Mouse (Mus musculus): ENCODE results near the gene Slc20a1. TPM values are rescaled to one million over a fixed set of nuclear protein-coding genes. Genes with fewer than 3 reads are reported as not detected.

Slc20a1 gene
- polyA plus RNA-seq, 1 experiment from 2014 or later, result 47.0 TPM

DNA sequence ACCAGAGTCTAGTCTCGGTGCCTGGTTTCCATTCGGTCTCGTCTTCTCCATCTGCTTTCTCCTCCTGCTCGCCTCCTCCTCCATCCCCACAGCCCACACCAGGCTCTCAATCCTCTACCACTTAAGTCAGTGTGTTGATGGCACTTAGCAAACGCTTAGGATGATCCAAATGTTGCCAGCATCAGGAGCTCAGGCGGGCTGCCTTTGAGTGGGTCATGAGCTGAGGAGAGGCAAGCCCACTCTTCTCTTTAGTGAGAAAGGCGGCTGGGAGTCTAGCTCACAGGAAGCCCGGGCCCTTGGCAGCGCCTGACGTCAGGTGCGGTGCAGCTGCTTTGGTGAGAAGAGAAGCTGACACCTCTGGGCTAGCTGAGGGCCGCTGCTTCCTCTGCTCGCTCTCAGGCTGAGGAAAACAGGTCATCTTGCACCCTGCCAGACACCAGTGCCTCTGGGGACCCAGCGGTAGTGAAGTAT lies 15.0 kb upstream of the Slc20a1 start:
- 50% methylated on average over 14 of the region's 14 CpGs for WGBS
- Histone ChIP-seq H3K4me3 (ENCODE audit: low read depth, low read length) (no peak overlapping the region), H3K9me3 (ENCODE audit: control insufficient read depth, low read length) (no peaks in the 10 kb centered on the region), H3K4me1 (ENCODE audit: control insufficient read depth, insufficient read depth, low read length) (no peaks in the 10 kb centered on the region), H3K9ac (ENCODE audit: low read length) (no peak overlapping the region; the same call in 1 of the 2 replicates), H3K27me3 (ENCODE audit: control insufficient read depth, insufficient read depth, low read length) (no peaks in the 10 kb centered on the region), H3K27ac (replicated peaks; ENCODE audit: low read depth, low read length) (no peak overlapping the region), H3K4me2 (ENCODE audit: low read depth, severe bottlenecking) (no peak overlapping the region), H3K36me3 (ENCODE audit: control insufficient read depth, insufficient read depth, low read length) (no peaks in the 10 kb centered on the region)
- DNase-seq (ENCODE audit: low spot score), result peak; percentile 35
- no peak for ATAC-seq (ENCODE audit: insufficient number of reproducible peaks, low FRiP score, low TSS enrichment, low read depth)

DNA sequence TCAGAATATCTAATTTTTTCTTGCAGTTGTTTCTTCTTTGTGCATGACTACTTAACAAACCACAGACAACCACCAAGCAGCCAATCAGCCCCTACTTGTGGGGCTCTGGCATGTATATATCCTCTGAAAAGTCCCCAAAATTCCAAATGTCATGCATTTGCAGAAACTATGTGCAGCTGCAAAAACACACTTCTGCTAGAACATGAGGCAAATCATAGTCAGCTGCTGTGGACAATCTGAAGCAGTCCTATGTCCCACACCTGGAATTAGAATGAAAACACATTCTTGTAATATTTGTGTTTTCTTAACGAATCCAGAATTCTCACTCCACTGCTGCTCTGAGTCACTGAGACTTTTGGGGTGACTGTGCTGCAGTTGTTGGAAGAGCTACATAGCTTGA lies 13.7 kb upstream of the Slc20a1 start:
- H3K4me3 ChIP-seq (ENCODE audit: low read depth, low read length), result no peak overlapping the region
- no peaks in the 10 kb centered on the region for H3K27me3 ChIP-seq (ENCODE audit: control insufficient read depth, insufficient read depth, low read length)
- DNase-seq (ENCODE audit: low spot score), result no peak
- H3K27ac ChIP-seq (replicated peaks; ENCODE audit: low read depth, low read length), result no peak overlapping the region
- H3K4me2 ChIP-seq (ENCODE audit: low read depth, severe bottlenecking), result no peak overlapping the region
- no peaks in the 10 kb centered on the region for H3K4me1 ChIP-seq (ENCODE audit: control insufficient read depth, insufficient read depth, low read length)
- H3K9me3 ChIP-seq (ENCODE audit: control insufficient read depth, low read length), result no peaks in the 10 kb centered on the region; the same call in 1 of the 2 replicates
- H3K36me3 ChIP-seq (ENCODE audit: control insufficient read depth, insufficient read depth, low read length), result no peaks in the 10 kb centered on the region
- ATAC-seq (ENCODE audit: insufficient number of reproducible peaks, low FRiP score, low TSS enrichment, low read depth), result no peak
- no peak overlapping the region for H3K9ac ChIP-seq (ENCODE audit: low read length)
- 77% methylated on average over 1 of the region's 1 CpGs for WGBS

DNA sequence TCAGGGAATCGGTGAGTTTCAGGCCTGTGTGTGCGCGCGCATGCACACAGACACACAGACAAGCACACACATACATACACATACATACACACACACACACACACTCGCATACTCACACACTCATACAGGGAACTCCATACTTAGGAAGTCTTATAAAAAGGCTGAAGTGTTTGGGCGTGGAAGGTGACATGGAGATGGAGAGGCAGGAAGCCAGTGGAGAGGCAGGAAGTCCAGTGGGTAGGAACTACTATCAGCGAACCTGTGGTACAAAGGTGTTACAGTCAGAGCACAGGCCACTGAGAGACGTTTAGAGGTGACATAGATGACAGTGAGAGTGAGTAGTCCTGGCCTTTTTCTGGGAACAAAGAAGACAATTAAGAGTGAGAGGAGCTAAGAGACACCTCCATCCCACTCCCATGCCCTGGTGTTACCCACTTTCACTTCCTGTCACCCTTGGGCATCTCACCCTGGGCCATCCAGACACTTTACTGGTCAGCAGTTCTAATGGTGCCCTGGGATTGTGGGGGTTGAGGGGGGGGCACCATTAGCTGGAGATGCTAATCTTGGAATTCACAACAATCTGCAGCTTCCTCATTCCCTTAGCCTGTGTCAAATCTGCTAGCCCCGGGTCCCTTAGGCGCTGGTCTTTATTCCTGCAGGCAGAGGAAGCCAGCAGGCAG lies 12.8 kb upstream of the Slc20a1 start:
- no peak for ATAC-seq (ENCODE audit: insufficient number of reproducible peaks, low FRiP score, low TSS enrichment, low read depth)
- DNase-seq (ENCODE audit: low spot score), result no peak
- H3K27ac ChIP-seq (replicated peaks; ENCODE audit: low read depth, low read length), result no peak overlapping the region
- no peaks in the 10 kb centered on the region; the same call in 1 of the 2 replicates for H3K9me3 ChIP-seq (ENCODE audit: control insufficient read depth, low read length)
- no peak overlapping the region for H3K4me3 ChIP-seq (ENCODE audit: low read depth, low read length)
- 84% methylated on average over 10 of the region's 10 CpGs for WGBS
- H3K36me3 ChIP-seq (ENCODE audit: control insufficient read depth, insufficient read depth, low read length), result no peaks in the 10 kb centered on the region
- no peak overlapping the region for H3K9ac ChIP-seq (ENCODE audit: low read length)
- H3K4me1 ChIP-seq (ENCODE audit: control insufficient read depth, insufficient read depth, low read length), result no peaks in the 10 kb centered on the region
- H3K4me2 ChIP-seq (ENCODE audit: low read depth, severe bottlenecking), result no peak overlapping the region
- H3K27me3 ChIP-seq (ENCODE audit: control insufficient read depth, insufficient read depth, low read length), result no peaks in the 10 kb centered on the region

DNA sequence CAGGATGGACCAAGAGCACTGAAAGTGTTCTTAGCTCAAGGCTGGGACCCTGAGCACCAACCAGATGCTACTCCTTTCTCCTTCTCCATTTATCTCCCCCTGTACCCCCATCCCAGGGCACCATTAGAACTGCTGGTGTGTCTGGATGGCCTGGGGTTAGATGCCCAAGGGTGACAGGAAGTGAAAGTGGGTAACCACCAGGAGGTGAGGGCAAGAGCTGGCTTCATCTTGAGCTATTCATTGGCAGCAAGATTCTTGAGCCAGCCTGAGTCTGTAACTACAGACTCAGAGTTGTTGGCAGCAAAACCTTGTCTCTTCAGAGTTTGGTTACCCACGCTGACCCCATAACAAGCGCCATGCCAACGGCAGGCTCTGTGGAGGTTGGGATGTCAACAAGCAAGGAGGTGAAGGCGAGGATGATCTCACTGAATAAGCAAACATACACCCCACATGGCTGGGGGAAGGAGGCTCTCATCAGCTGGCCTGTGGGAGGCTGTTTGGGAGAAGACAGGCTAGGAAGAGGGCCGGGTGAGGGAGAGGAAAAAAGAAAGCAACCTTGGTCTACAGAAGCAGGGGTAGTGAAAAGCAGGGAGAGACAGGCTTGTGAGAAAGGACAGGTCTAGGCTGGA lies 12.2 kb upstream of the Slc20a1 start:
- DNase-seq (ENCODE audit: low spot score) (no peak), ATAC-seq (ENCODE audit: insufficient number of reproducible peaks, low FRiP score, low TSS enrichment, low read depth) (no peak)
- no peaks in the 10 kb centered on the region for H3K4me1 ChIP-seq (ENCODE audit: control insufficient read depth, insufficient read depth, low read length)
- H3K27ac ChIP-seq (replicated peaks; ENCODE audit: low read depth, low read length), result no peak overlapping the region
- H3K9me3 ChIP-seq (ENCODE audit: control insufficient read depth, low read length), result no peaks in the 10 kb centered on the region; the same call in 1 of the 2 replicates
- H3K4me3 ChIP-seq (ENCODE audit: low read depth, low read length), result no peak overlapping the region
- no peak overlapping the region for H3K4me2 ChIP-seq (ENCODE audit: low read depth, severe bottlenecking)
- no peak overlapping the region for H3K9ac ChIP-seq (ENCODE audit: low read length)
- no peaks in the 10 kb centered on the region for H3K27me3 ChIP-seq (ENCODE audit: control insufficient read depth, insufficient read depth, low read length)
- WGBS, result 81% methylated on average over 5 of the region's 5 CpGs
- H3K36me3 ChIP-seq (ENCODE audit: control insufficient read depth, insufficient read depth, low read length), result no peaks in the 10 kb centered on the region

- Histone ChIP-seq H3K36me3 (ENCODE audit: control insufficient read depth, insufficient read depth, low read length) (no peaks in the 10 kb centered on the region), H3K4me1 (ENCODE audit: control insufficient read depth, insufficient read depth, low read length) (peaks cover 3% of the 10 kb centered on the region; the same call in 1 of the 2 replicates), H3K4me2 (ENCODE audit: low read depth, severe bottlenecking) (no peak overlapping the region), H3K27ac (replicated peaks; ENCODE audit: low read depth, low read length) (no peak overlapping the region), H3K9me3 (ENCODE audit: control insufficient read depth, low read length) (no peaks in the 10 kb centered on the region; the same call in 1 of the 2 replicates), H3K9ac (ENCODE audit: low read length) (no peak overlapping the region), H3K27me3 (ENCODE audit: control insufficient read depth, insufficient read depth, low read length) (no peaks in the 10 kb centered on the region), H3K4me3 (ENCODE audit: low read depth, low read length) (no peak overlapping the region)
- 81% methylated on average over 7 of the region's 7 CpGs for WGBS
- ATAC-seq (ENCODE audit: insufficient number of reproducible peaks, low FRiP score, low TSS enrichment, low read depth) (no peak), DNase-seq (ENCODE audit: low spot score) (no peak)
Observed at GRCm38 (mm10) chr2:129192392-129193150, 6.0 kb upstream of the Slc20a1 start.

GRCm38 (mm10) chr2:129196317-129196716 lies 2.2 kb upstream of the Slc20a1 start:
- H3K9me3 ChIP-seq (ENCODE audit: control insufficient read depth, low read length), result no peaks in the 10 kb centered on the region
- H3K9ac ChIP-seq (ENCODE audit: low read length), result no peak overlapping the region
- H3K4me2 ChIP-seq (ENCODE audit: low read depth, severe bottlenecking), result no peak overlapping the region
- H3K4me3 ChIP-seq (ENCODE audit: low read depth, low read length), result no peak overlapping the region
- no peaks in the 10 kb centered on the region for H3K27me3 ChIP-seq (ENCODE audit: control insufficient read depth, insufficient read depth, low read length)
- ATAC-seq (ENCODE audit: insufficient number of reproducible peaks, low FRiP score, low TSS enrichment, low read depth) (no peak), DNase-seq (ENCODE audit: low spot score) (no peak)
- H3K27ac ChIP-seq (replicated peaks; ENCODE audit: low read depth, low read length), result no peak overlapping the region
- no peaks in the 10 kb centered on the region for H3K36me3 ChIP-seq (ENCODE audit: control insufficient read depth, insufficient read depth, low read length)
- H3K4me1 ChIP-seq (ENCODE audit: control insufficient read depth, insufficient read depth, low read length), result peaks cover 13% of the 10 kb centered on the region; the same call in 1 of the 2 replicates
- 92% methylated on average over 2 of the region's 2 CpGs for WGBS

DNA sequence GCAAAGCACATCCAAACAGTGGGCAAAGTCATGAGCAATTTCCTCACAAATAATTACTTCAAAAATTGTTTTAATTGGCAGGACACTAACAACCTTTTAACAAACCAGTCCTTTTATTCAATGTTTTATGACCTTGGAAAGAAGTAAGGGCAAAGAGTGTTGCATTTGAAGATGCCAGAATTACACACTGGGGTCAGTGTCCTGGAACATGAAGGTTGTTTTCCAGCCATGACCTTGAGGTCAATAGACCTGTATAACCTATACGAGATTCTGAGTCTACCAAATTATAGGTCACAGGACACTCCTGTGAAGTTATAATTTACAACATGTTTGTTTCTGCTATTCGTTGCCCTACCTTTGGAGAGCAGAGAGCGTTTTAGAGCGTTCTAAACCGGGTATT lies 1.4 kb upstream of the Slc20a1 start:
- Histone ChIP-seq H3K9ac (ENCODE audit: low read length) (no peak overlapping the region), H3K27ac (replicated peaks; ENCODE audit: low read depth, low read length) (no peak overlapping the region), H3K9me3 (ENCODE audit: control insufficient read depth, low read length) (no peaks in the 10 kb centered on the region), H3K27me3 (ENCODE audit: control insufficient read depth, insufficient read depth, low read length) (no peaks in the 10 kb centered on the region), H3K4me2 (ENCODE audit: low read depth, severe bottlenecking) (peak overlapping the region; percentile 94; the same call in 1 of the 2 replicates), H3K4me1 (ENCODE audit: control insufficient read depth, insufficient read depth, low read length) (peaks cover 13% of the 10 kb centered on the region; the same call in 1 of the 2 replicates), H3K36me3 (ENCODE audit: control insufficient read depth, insufficient read depth, low read length) (no peaks in the 10 kb centered on the region), H3K4me3 (ENCODE audit: low read depth, low read length) (no peak overlapping the region)
- ATAC-seq (ENCODE audit: insufficient number of reproducible peaks, low FRiP score, low TSS enrichment, low read depth), result no peak
- DNase-seq (ENCODE audit: low spot score), result no peak
- 30% methylated on average over 5 of the region's 5 CpGs for WGBS

DNA sequence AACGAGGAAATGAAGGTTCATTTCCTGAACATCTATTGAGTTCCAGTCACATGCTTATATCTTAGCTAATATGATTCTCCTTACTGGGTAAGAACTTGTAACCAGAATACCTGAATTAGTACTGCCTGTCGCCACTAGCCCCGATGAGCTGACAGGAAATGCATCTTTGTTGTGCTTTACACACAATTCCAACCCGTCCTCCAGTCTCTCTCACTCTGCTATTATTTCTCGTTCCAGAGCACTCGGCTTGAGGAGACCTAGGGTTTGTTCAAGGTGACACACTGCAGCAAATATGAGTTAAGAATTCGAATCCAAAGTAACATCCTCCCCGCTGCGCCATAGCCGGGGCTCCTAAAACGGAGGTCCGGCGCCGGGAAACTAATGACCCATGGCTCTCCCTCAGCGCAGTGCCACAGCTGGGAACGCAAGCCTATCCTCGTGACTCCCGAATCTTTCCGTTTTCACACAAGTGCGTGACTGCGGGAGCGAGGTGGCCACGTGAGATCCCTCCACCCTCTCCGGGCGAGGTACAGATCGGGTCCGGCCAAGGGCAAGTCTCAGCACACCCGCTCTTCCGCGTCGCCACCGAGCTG lies 625 bp upstream of the Slc20a1 start:
- DNase-seq (ENCODE audit: low spot score) (no peak), ATAC-seq (ENCODE audit: insufficient number of reproducible peaks, low FRiP score, low TSS enrichment, low read depth) (no peak)
- Histone ChIP-seq H3K9me3 (ENCODE audit: control insufficient read depth, low read length) (no peaks in the 10 kb centered on the region), H3K9ac (ENCODE audit: low read length) (peak overlapping the region; percentile 81), H3K36me3 (ENCODE audit: control insufficient read depth, insufficient read depth, low read length) (no peaks in the 10 kb centered on the region), H3K27ac (replicated peaks; ENCODE audit: low read depth, low read length) (0 out of 2 replicates have a peak overlapping the region, but pooled peaks have one; percentile 30), H3K4me1 (ENCODE audit: control insufficient read depth, insufficient read depth, low read length) (peaks cover 13% of the 10 kb centered on the region; the same call in 1 of the 2 replicates), H3K4me3 (ENCODE audit: low read depth, low read length) (peak overlapping the region; percentile 91), H3K4me2 (ENCODE audit: low read depth, severe bottlenecking) (peak overlapping the region; percentile 94), H3K27me3 (ENCODE audit: control insufficient read depth, insufficient read depth, low read length) (no peaks in the 10 kb centered on the region)
- 1% methylated on average over 32 of the region's 32 CpGs for WGBS
